Mouse (Mus musculus): ENCODE measurements around the gene Clint1.

- no peak for TF ChIP-seq POLR2A (IDR thresholded peaks at IDR 0.05; ENCODE audit: control insufficient read depth, low read depth, low read length)
- TF ChIP-seq CTCF (IDR thresholded peaks at IDR 0.05; ENCODE audit: control insufficient read depth, insufficient read depth, insufficient replicate concordance, low read depth, low read length), result no peak
These were observed 29.8 kb downstream of the Clint1 start for GRCm38 (mm10) chr11:45881683-45882068.

All from testis, adult 2 months (tissue).